Mouse (Mus musculus): ENCODE measurements around the gene Cdkal1. TPM values are rescaled to one million over a fixed set of nuclear protein-coding genes. Genes with fewer than 3 reads are reported as not detected.

Cdkal1 gene
- total and polyA plus RNA-seq, 2 experiments from 2014 or later = 17.4 to 17.6 TPM

- no peak overlapping the region for H3K4me3 ChIP-seq (ENCODE audit: low read depth, low read length)
- no peaks in the 10 kb centered on the region for H3K9me3 ChIP-seq (ENCODE audit: low read length)
- no peaks in the 10 kb centered on the region for H3K36me3 ChIP-seq (ENCODE audit: insufficient read depth, low read length)
- ATAC-seq (ENCODE audit: low FRiP score) = no peak
- H3K27me3 ChIP-seq (ENCODE audit: insufficient read depth, low read length) = no peaks in the 10 kb centered on the region
- peak; percentile 24 for DNase-seq (ENCODE audit: low spot score)
- H3K4me1 ChIP-seq (ENCODE audit: insufficient read depth, low read length) = no peaks in the 10 kb centered on the region
- no peak for TF ChIP-seq CTCF (IDR thresholded peaks at IDR 0.05)
- WGBS = 59% methylated on average over 2 of the region's 2 CpGs
- H3K27ac ChIP-seq (ENCODE audit: low read depth, low read length) = no peak overlapping the region
- H3K4me2 ChIP-seq (ENCODE audit: low read depth, low read length, poor library complexity, severe bottlenecking) = no peak overlapping the region
- H3K9ac ChIP-seq (replicated peaks; ENCODE audit: low read length, poor library complexity, severe bottlenecking) = no peak overlapping the region
Observed at GRCm38 (mm10) chr13:29398456-29398855, 457.0 kb downstream of the Cdkal1 start.

GRCm38 (mm10) chr13:29395694-29396093 lies 459.8 kb downstream of the Cdkal1 start:
- Histone ChIP-seq H3K4me2 (ENCODE audit: low read depth, low read length, poor library complexity, severe bottlenecking) (no peak overlapping the region), H3K4me1 (ENCODE audit: insufficient read depth, low read length) (no peaks in the 10 kb centered on the region), H3K27me3 (ENCODE audit: insufficient read depth, low read length) (no peaks in the 10 kb centered on the region), H3K9me3 (ENCODE audit: low read length) (no peaks in the 10 kb centered on the region), H3K9ac (replicated peaks; ENCODE audit: low read length, poor library complexity, severe bottlenecking) (no peak overlapping the region), H3K27ac (ENCODE audit: low read depth, low read length) (no peak overlapping the region), H3K4me3 (ENCODE audit: low read depth, low read length) (no peak overlapping the region), H3K36me3 (ENCODE audit: insufficient read depth, low read length) (no peaks in the 10 kb centered on the region)
- no peak for TF ChIP-seq CTCF (IDR thresholded peaks at IDR 0.05)
- DNase-seq (ENCODE audit: low spot score) (no peak), ATAC-seq (ENCODE audit: low FRiP score) (no peak)
- WGBS = 78% methylated on average over 4 of the region's 4 CpGs

DNA sequence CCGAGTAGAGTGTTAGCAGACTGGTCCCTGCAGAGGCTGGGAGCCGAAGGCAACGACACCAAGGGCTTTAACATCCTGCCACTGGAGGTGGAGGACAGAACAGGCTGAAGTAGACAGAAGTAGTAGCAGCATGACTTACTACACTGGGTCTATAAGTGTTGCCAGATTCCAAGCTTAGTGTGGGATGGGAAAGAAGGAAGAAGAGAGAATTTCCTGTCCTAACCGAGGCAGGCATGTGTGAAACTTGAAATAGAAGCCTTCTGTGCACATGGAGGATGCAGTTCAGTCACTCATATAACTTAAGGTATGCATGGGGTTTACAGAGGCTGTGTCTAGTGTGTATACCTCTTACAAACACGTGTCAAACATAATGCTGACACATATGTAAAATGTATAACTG lies 465.4 kb downstream of the Cdkal1 start:
- Histone ChIP-seq H3K4me1 (ENCODE audit: insufficient read depth, low read length) (no peaks in the 10 kb centered on the region), H3K9me3 (ENCODE audit: low read length) (no peaks in the 10 kb centered on the region), H3K27ac (ENCODE audit: low read depth, low read length) (no peak overlapping the region), H3K27me3 (ENCODE audit: insufficient read depth, low read length) (no peaks in the 10 kb centered on the region), H3K4me2 (ENCODE audit: low read depth, low read length, poor library complexity, severe bottlenecking) (no peak overlapping the region), H3K36me3 (ENCODE audit: insufficient read depth, low read length) (no peaks in the 10 kb centered on the region), H3K4me3 (ENCODE audit: low read depth, low read length) (no peak overlapping the region), H3K9ac (replicated peaks; ENCODE audit: low read length, poor library complexity, severe bottlenecking) (no peak overlapping the region)
- DNase-seq (ENCODE audit: low spot score) (no peak), ATAC-seq (ENCODE audit: low FRiP score) (no peak)
- no peak for TF ChIP-seq CTCF (IDR thresholded peaks at IDR 0.05)
- 90% methylated on average over 5 of the region's 5 CpGs for WGBS

DNA sequence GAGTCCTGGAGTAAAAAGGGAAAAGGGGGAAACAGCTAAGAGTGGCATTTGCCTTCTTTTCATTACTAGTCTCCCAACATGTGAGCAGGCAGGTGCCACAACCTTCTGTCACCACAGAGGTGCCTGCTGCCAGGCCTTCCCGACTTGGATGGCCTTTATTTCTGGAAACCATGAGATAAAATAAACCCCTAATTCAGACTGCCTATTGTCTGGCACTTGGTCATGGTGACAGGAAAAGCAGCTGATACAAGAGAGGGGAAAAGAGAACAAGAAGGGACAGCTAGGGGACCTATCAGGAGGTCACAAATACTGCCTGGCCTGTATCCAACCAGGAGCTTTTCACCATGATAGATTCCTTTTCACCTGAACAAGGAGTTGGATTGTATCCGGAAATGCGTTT lies 466.6 kb downstream of the Cdkal1 start:
- Histone ChIP-seq H3K4me1 (ENCODE audit: insufficient read depth, low read length) (no peaks in the 10 kb centered on the region), H3K36me3 (ENCODE audit: insufficient read depth, low read length) (no peaks in the 10 kb centered on the region), H3K4me3 (ENCODE audit: low read depth, low read length) (no peak overlapping the region), H3K27ac (ENCODE audit: low read depth, low read length) (no peak overlapping the region), H3K4me2 (ENCODE audit: low read depth, low read length, poor library complexity, severe bottlenecking) (no peak overlapping the region), H3K9me3 (ENCODE audit: low read length) (no peaks in the 10 kb centered on the region), H3K9ac (replicated peaks; ENCODE audit: low read length, poor library complexity, severe bottlenecking) (no peak overlapping the region), H3K27me3 (ENCODE audit: insufficient read depth, low read length) (no peaks in the 10 kb centered on the region)
- no peak for TF ChIP-seq CTCF (IDR thresholded peaks at IDR 0.05)
- ATAC-seq (ENCODE audit: low FRiP score) (no peak), DNase-seq (ENCODE audit: low spot score) (no peak)
- 75% methylated on average over 3 of the region's 3 CpGs for WGBS

DNA sequence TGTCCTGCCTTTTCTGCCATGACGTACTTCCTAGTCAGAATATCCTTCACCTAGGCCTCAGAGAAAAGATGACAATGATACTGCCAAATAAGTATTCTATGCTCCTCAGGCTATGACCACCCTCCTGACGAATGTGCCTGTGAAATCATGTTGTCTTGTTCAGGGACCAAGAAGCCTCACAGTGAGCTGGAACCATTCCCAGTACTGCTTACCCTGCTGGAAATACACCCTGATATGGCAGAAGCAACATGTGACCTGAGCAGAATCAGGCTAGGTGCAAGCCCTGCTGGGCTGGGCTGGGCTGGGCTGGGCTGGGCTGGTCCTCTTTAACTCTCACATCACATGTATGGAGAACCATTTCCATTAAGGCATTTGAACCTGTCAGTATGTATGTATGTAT lies 477.9 kb downstream of the Cdkal1 start:
- no peak overlapping the region for H3K4me2 ChIP-seq (ENCODE audit: low read depth, low read length, poor library complexity, severe bottlenecking)
- ATAC-seq (ENCODE audit: low FRiP score) = no peak
- 77% methylated on average over 2 of the region's 2 CpGs for WGBS

DNA sequence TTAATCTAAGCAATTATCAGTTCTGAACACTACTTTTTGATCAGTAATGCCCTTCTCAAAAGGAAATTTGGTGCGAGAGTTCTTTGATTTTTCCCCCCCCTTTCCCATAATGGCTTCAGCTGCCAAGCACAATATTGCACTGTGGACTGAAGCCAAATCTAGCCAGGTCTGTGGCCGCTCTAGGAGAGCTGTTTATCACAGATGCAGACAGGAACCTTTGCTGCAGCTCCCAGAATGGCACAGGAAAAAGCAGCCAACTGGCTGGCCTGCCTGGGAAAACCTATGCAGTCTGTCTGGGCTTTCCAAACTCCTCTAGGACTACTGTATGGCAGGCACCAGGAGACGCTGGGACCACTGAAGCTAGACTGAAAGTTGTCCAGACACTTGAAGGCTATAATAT lies 483.6 kb downstream of the Cdkal1 start:
- Histone ChIP-seq H3K4me1 (ENCODE audit: insufficient read depth, low read length) (peaks cover 3% of the 10 kb centered on the region; the same call in 1 of the 2 replicates), H3K9me3 (ENCODE audit: low read length) (no peaks in the 10 kb centered on the region), H3K27me3 (ENCODE audit: insufficient read depth, low read length) (no peaks in the 10 kb centered on the region), H3K27ac (ENCODE audit: low read depth, low read length) (peak overlapping the region; percentile 47; the same call in 1 of the 2 replicates), H3K4me3 (ENCODE audit: low read depth, low read length) (no peak overlapping the region), H3K36me3 (ENCODE audit: insufficient read depth, low read length) (no peaks in the 10 kb centered on the region), H3K4me2 (ENCODE audit: low read depth, low read length, poor library complexity, severe bottlenecking) (no peak overlapping the region), H3K9ac (replicated peaks; ENCODE audit: low read length, poor library complexity, severe bottlenecking) (no peak overlapping the region)
- DNase-seq (ENCODE audit: low spot score) (peak; percentile 57), ATAC-seq (ENCODE audit: low FRiP score) (no peak)
- no peak for TF ChIP-seq CTCF (IDR thresholded peaks at IDR 0.05)
- 19% methylated on average over 3 of the region's 3 CpGs for WGBS

More for the DNA sequence above, 477.9 kb downstream of the Cdkal1 start:
- TF ChIP-seq CTCF (IDR thresholded peaks at IDR 0.05) = no peak
- no peak overlapping the region for H3K4me3 ChIP-seq (ENCODE audit: low read depth, low read length)
- no peaks in the 10 kb centered on the region for H3K9me3 ChIP-seq (ENCODE audit: low read length)
- no peaks in the 10 kb centered on the region for H3K27me3 ChIP-seq (ENCODE audit: insufficient read depth, low read length)
- no peak for DNase-seq (ENCODE audit: low spot score)
- H3K36me3 ChIP-seq (ENCODE audit: insufficient read depth, low read length) = no peaks in the 10 kb centered on the region
- no peak overlapping the region for H3K9ac ChIP-seq (replicated peaks; ENCODE audit: low read length, poor library complexity, severe bottlenecking)
- H3K27ac ChIP-seq (ENCODE audit: low read depth, low read length) = no peak overlapping the region
- H3K4me1 ChIP-seq (ENCODE audit: insufficient read depth, low read length) = peaks cover 3% of the 10 kb centered on the region; the same call in 1 of the 2 replicates
